Mouse (Mus musculus) thymus, postnatal 25 days (tissue): ENCODE measurements at regions not wholly inside any gene's neighbourhood (a gene's known extent, or its start where the extent isn't known, plus 50 kb on each side); places are given as distances from the start of the nearest gene placed in this dataset.
"Not testable (repeated sequence)": the region's sequence is repeated elsewhere in the genome, so short reads cannot be mapped to it uniquely, and the experiment has no call there.

Experiments
- DNase-seq: peaks from one replicate; pipeline ENCODE4 v3.0.0; 2022

DNA sequence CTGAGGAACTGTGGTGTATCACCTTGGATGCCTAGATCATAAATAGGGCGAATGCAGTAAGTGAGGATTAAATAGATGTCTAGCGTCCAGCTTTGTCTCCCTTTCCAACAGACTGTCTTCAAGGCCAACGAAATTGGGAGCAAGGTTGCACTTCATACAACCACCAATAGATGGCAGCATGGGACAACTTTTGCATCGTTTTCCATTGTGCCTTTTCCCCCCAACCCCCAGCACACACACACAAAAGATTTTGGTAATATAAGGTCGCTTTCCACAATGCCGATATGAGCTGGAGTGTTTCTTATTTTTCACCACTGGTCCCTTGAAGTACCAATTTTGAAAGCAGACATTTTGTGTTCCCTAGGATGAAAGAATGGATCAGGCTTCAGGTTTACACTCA is 304.7 kb downstream of the BC048507 start:
- DNase-seq: peak; percentile 2

DNA sequence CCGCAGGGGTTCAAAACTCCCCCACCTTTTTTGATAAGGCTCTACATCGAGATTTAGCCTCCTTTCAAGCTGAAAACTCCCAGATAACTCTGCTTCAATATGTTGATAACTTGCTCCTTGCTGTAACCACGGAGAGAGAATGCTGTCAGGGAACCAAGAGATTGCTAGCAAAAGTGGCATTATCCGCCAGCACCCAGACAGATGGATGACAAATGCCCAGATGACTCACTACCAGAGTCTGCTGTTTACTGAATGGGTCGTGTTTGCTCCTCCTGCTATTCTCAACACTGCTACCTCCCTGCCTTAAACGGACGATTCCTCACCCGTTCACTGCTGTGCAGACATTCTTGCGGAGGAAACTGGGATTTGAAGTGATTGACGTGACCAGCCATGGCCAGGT is 310.3 kb downstream of the BC048507 start:
- not testable (repeated sequence) for DNase-seq
